Mouse (Mus musculus): ENCODE measurements around the gene Col4a4. TPM values are rescaled to one million over a fixed set of nuclear protein-coding genes. Genes with fewer than 3 reads are reported as not detected.

Gene Col4a4
- polyA plus RNA-seq, 1 experiment from 2014 or later, result 43.2 TPM

GRCm38 (mm10) chr1:82407786-82408185 lies 178.9 kb downstream of the Col4a4 start:
- no peak for ATAC-seq
- ChIA-PET CTCF (no interaction called here), POLR2A (no interaction called here)
- no peak for TF ChIP-seq CTCF (IDR thresholded peaks at IDR 0.05)
- no peak for DNase-seq (ENCODE audit: low read depth, low spot score)
- in situ Hi-C loops (cut with MboI; ENCODE audit: low pct_unique_long_range_greater_than_20kb), result no loop called here
- no peaks in the 10 kb centered on the region for H3K27me3 ChIP-seq

Other genes with a start within 250 kb of the Col4a4 start
- gene Col4a3, start 72 bp upstream of the Col4a4 start, polyA plus RNA-seq (2021), result 70.1 TPM
- gene Mff, start 138.0 kb upstream of the Col4a4 start, polyA plus RNA-seq (2021), result 219 TPM
- 0.06 TPM for gene Tm4sf20, start 181.6 kb upstream of the Col4a4 start, polyA plus RNA-seq (2021)
- gene Gm47791, start 184.4 kb upstream of the Col4a4 start, polyA plus RNA-seq (2021), result not detected

Measured in Patski (cell line).